Mouse (Mus musculus) forebrain, postnatal 0 days (tissue): Measurements from ENCODE around the gene Fam120a. TPM values are rescaled to one million over a fixed set of nuclear protein-coding genes. Genes with fewer than 3 reads are reported as not detected.
A peak's percentile ranks its signal among the peaks of the same experiment; 100 is the strongest.

Experiments used
- ATAC-seq: fragments of 200-750 bp; cut with Nextera tagmentation; 2 replicates; pipeline ENCODE4 v1.8.0; 2017; ENCODE audit warnings: mild to moderate bottlenecking, moderate library complexity
- DNase-seq: peaks from one replicate; pipeline ENCODE4 v3.0.0-alpha.2; 2015
- H3K27ac ChIP-seq: fragments of 300-500 bp; sonication (generic); 2 replicates; pipeline ENCODE4 v1.5.1; 2014; ENCODE audit warnings: low read depth, mild to moderate bottlenecking, antibody characterized with exemption, low read length, moderate library complexity, mixed read lengths
- H3K27me3 ChIP-seq: fragments of 300-500 bp; sonication (generic); 2 replicates; pipeline ENCODE4 v1.6.1; 2014; ENCODE audit warnings: mild to moderate bottlenecking, low read length, mixed read lengths; ENCODE audit not compliant: insufficient read depth
- H3K36me3 ChIP-seq: fragments of 300-500 bp; sonication (generic); 2 replicates; pipeline ENCODE4 v1.6.1; 2014; ENCODE audit warnings: mild to moderate bottlenecking, moderate library complexity; ENCODE audit not compliant: insufficient read depth
- H3K4me1 ChIP-seq: fragments of 300-500 bp; sonication (generic); 2 replicates; pipeline ENCODE4 v1.6.1; 2014; ENCODE audit warnings: antibody characterized with exemption; ENCODE audit not compliant: insufficient read depth
- H3K4me2 ChIP-seq: fragments of 300-500 bp; sonication (generic); 2 replicates; pipeline ENCODE4 v1.6.1; 2014; ENCODE audit warnings: low read depth, mild to moderate bottlenecking, moderate library complexity
- H3K4me3 ChIP-seq: fragments of 300-500 bp; sonication (generic); 2 replicates; pipeline ENCODE4 v1.5.1; 2014; ENCODE audit warnings: low read depth, low read length, mixed read lengths
- H3K9ac ChIP-seq: fragments of 300-500 bp; sonication (generic); 2 replicates; pipeline ENCODE4 v1.6.1; 2014; ENCODE audit warnings: mild to moderate bottlenecking
- H3K9me3 ChIP-seq: fragments of 300-500 bp; sonication (generic); 2 replicates; pipeline ENCODE4 v1.6.1; 2016; ENCODE audit warnings: low read length
- CTCF ChIP-seq: sonication (generic); IDR thresholded peaks from 2 replicates; pipeline ENCODE4 v1.5.1; 2016; ENCODE audit warnings: antibody characterized with exemption, control low read depth, low read depth
- WGBS: fragments of 180-500 bp; shearing (Covaris S2); extraction: QIAGEN DNeasy Blood & Tissue Kit; methylation state at CpG from one replicate; pipeline ENCODE4 v1.1.7; 2014; 5-methylcytosine and 5-hydroxymethylcytosine counted together
- polyA plus RNA-seq: library from polyadenylated mRNA; unstranded; fragments of >200 nt; fragmentation: Nextera tagmentation; extraction: Ambion mirVana; gene quantifications from 2 replicates; pipeline ENCODE4 v1.2.1, GENCODE M21; 2015
- total RNA-seq: library from RNA; depleted of rRNA; stranded (reverse); fragments of >200 nt; gene quantifications from 2 replicates; pipeline ENCODE4 v1.2.3, GENCODE M21; 2014

The Fam120a gene
- total and polyA plus RNA-seq, 2 experiments from 2014 or later, result 9.5 to 59.0 TPM

DNA sequence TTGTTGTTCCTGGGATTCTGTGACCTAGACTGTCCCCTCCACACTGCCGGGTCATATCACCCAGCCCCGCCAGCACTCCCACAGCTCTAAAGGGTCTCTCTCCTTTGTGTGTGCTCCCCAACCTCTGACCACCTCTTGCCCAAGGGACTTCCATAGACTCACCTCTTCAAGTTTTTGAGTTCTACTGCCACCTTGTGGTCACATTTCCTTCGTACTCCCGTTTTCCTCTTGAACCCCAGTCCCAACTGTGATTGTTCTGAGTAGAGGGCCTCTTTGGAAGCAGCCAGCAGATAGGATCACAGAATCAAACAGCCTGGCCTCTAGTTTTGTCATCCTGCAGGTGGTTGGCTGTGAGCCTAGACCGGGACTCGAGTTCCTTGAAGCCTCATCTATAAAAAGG lies 30.8 kb upstream of the Fam120a start:
- no peak overlapping the region for H3K27ac ChIP-seq
- H3K9ac ChIP-seq, result no peak overlapping the region
- H3K4me2 ChIP-seq, result no peak overlapping the region
- no peaks in the 10 kb centered on the region for H3K36me3 ChIP-seq
- no peaks in the 10 kb centered on the region for H3K27me3 ChIP-seq
- ATAC-seq (no peak), DNase-seq (peak; percentile 69)
- H3K4me3 ChIP-seq, result no peak overlapping the region
- H3K9me3 ChIP-seq, result no peaks in the 10 kb centered on the region
- peak; percentile 68 for TF ChIP-seq CTCF
- H3K4me1 ChIP-seq, result peaks cover 5% of the 10 kb centered on the region; the same call in 1 of the 2 replicates
- WGBS, result 18% methylated on average over 6 of the region's 6 CpGs

DNA sequence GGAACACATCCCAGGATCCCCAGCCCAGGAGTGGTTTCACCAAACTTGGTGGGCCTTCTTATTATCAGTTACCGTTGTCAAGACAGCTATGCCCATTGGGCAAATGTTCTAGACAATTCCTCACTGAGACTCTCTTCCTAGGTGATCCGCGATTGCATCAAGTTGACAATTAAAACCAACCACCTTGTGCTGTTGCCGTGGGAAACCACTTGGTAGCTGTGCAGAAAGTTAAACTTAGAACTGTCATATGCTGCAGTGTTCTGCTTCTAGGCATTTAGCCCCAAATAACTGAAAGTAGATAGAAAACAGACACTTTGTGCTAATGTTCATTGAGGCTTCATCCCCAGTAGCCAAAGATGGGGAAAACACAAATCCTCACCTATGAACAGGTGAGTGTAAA lies 28.9 kb upstream of the Fam120a start:
- no peak overlapping the region for H3K4me2 ChIP-seq
- TF ChIP-seq CTCF, result no peak
- WGBS, result 64% methylated on average over 4 of the region's 4 CpGs
- H3K4me1 ChIP-seq, result peaks cover 5% of the 10 kb centered on the region; the same call in 1 of the 2 replicates
- no peak overlapping the region for H3K27ac ChIP-seq
- H3K9ac ChIP-seq, result no peak overlapping the region
- H3K36me3 ChIP-seq, result no peaks in the 10 kb centered on the region
- DNase-seq (peak; percentile 30), ATAC-seq (peak; percentile 32; the same call in 1 of the 2 replicates)
- no peak overlapping the region for H3K4me3 ChIP-seq
- no peaks in the 10 kb centered on the region for H3K9me3 ChIP-seq
- no peaks in the 10 kb centered on the region for H3K27me3 ChIP-seq

DNA sequence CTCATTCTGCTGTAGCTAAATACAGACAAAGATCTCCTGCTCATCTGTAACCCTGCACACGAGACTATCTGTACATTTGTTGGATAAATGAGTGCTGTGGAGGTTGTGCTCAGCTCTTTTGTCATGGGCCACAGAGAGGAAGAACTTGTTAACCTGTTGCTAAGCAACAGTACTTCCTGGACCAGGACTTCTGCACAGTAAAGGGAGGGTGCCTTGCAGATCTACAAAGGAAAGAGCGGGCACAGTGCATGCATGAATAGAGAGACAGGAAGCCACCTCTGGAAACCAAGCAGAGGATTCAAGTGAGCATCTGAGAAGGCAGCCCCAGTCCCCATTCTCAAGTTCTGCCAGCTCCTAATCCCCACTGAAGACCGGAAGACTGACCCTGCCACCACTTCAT lies 27.1 kb upstream of the Fam120a start:
- no peaks in the 10 kb centered on the region for H3K9me3 ChIP-seq
- no peak for TF ChIP-seq CTCF
- no peaks in the 10 kb centered on the region for H3K36me3 ChIP-seq
- no peak overlapping the region for H3K4me3 ChIP-seq
- H3K27ac ChIP-seq, result no peak overlapping the region
- H3K4me2 ChIP-seq, result no peak overlapping the region
- ATAC-seq, result peak; percentile 70
- no peak overlapping the region for H3K9ac ChIP-seq
- no peaks in the 10 kb centered on the region for H3K27me3 ChIP-seq
- WGBS, result 2% methylated on average over 3 of the region's 3 CpGs
- H3K4me1 ChIP-seq, result peaks cover 5% of the 10 kb centered on the region; the same call in 1 of the 2 replicates
- DNase-seq, result peak; percentile 32

- H3K27me3 ChIP-seq, result no peaks in the 10 kb centered on the region
- H3K27ac ChIP-seq, result no peak overlapping the region
- DNase-seq (peak; percentile 70), ATAC-seq (peak; percentile 82)
- H3K9ac ChIP-seq, result no peak overlapping the region
- H3K36me3 ChIP-seq, result no peaks in the 10 kb centered on the region
- TF ChIP-seq CTCF, result no peak
- no peaks in the 10 kb centered on the region for H3K9me3 ChIP-seq
- no peak overlapping the region for H3K4me3 ChIP-seq
- H3K4me2 ChIP-seq, result no peak overlapping the region
- peaks cover 5% of the 10 kb centered on the region; the same call in 1 of the 2 replicates for H3K4me1 ChIP-seq
These were observed 25.1 kb upstream of the Fam120a start for GRCm38 (mm10) chr13:48992914-48993313.

GRCm38 (mm10) chr13:48990138-48990537 lies 22.3 kb upstream of the Fam120a start:
- H3K27me3 ChIP-seq, result no peaks in the 10 kb centered on the region
- DNase-seq (no peak), ATAC-seq (no peak)
- H3K27ac ChIP-seq, result no peak overlapping the region
- no peaks in the 10 kb centered on the region for H3K36me3 ChIP-seq
- no peaks in the 10 kb centered on the region for H3K9me3 ChIP-seq
- WGBS, result 93% methylated on average over 2 of the region's 2 CpGs
- H3K4me3 ChIP-seq, result no peak overlapping the region
- H3K4me2 ChIP-seq, result no peak overlapping the region
- no peak overlapping the region for H3K9ac ChIP-seq
- TF ChIP-seq CTCF, result no peak
- peaks cover 4% of the 10 kb centered on the region; the same call in 1 of the 2 replicates for H3K4me1 ChIP-seq

- Histone ChIP-seq H3K36me3 (no peaks in the 10 kb centered on the region), H3K27ac (no peak overlapping the region), H3K4me1 (no peaks in the 10 kb centered on the region), H3K9me3 (no peaks in the 10 kb centered on the region), H3K4me3 (no peak overlapping the region), H3K27me3 (no peaks in the 10 kb centered on the region), H3K9ac (no peak overlapping the region), H3K4me2 (no peak overlapping the region)
- ATAC-seq (no peak), DNase-seq (no peak)
- WGBS, result 89% methylated on average over 6 of the region's 6 CpGs
- no peak for TF ChIP-seq CTCF
These were observed 14.8 kb upstream of the Fam120a start for GRCm38 (mm10) chr13:48982482-48983098.

GRCm38 (mm10) chr13:48979069-48979468 lies 11.3 kb upstream of the Fam120a start:
- Histone ChIP-seq H3K36me3 (no peaks in the 10 kb centered on the region), H3K27ac (no peak overlapping the region), H3K4me2 (no peak overlapping the region), H3K27me3 (no peaks in the 10 kb centered on the region), H3K9ac (no peak overlapping the region), H3K4me1 (no peaks in the 10 kb centered on the region), H3K4me3 (no peak overlapping the region), H3K9me3 (no peaks in the 10 kb centered on the region)
- 69% methylated on average over 6 of the region's 6 CpGs for WGBS
- ATAC-seq (no peak), DNase-seq (no peak)
- TF ChIP-seq CTCF, result no peak
